Mouse (Mus musculus): Measurements from ENCODE around the gene Cnot2. TPM values are rescaled to one million over a fixed set of nuclear protein-coding genes. Genes with fewer than 3 reads are reported as not detected.

Gene Cnot2
- total RNA-seq, 4 experiments from 2014 or later, result 57.5 to 91.3 (median 78.9) TPM

DNA sequence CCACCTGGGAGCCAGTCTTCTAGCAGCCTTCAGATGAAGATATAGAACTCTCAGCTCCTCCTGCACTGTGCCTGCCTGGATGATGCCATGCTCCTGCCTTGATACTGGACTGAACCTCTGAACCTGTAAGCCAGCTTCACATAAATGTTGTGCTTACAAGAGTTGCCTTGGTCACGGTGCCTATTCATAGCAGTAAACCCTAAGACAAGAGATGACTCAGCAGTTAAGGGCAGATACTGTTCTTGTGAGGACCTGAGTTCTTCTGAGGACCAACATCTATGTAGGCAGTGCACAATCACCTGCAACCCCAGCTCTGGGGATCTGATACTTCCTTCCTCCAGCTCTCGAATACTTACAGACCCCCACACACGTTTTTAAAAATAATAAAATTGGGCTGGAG is 104.8 kb downstream of the Cnot2 start:
- DNase-seq, result no peak

DNA sequence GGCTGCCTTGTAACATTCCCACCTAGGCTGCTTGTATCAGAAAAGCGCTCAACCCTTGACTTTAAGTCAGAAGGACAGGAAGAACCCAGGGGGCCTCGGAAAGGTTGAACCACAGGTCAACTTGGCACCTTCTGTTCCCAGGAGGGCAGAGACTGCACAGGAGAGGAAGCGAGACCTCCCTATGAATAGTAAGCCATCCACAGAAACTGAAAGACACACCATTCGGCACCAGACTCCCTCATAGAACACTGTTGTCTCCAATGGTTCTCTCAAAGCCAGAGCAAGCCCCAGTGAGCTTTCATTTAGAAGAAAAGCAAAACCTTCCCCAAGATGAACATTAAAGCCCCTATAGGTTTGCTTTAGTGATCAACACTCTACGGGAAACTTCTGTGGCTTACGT is 105.6 kb downstream of the Cnot2 start:
- no peak for DNase-seq

DNA sequence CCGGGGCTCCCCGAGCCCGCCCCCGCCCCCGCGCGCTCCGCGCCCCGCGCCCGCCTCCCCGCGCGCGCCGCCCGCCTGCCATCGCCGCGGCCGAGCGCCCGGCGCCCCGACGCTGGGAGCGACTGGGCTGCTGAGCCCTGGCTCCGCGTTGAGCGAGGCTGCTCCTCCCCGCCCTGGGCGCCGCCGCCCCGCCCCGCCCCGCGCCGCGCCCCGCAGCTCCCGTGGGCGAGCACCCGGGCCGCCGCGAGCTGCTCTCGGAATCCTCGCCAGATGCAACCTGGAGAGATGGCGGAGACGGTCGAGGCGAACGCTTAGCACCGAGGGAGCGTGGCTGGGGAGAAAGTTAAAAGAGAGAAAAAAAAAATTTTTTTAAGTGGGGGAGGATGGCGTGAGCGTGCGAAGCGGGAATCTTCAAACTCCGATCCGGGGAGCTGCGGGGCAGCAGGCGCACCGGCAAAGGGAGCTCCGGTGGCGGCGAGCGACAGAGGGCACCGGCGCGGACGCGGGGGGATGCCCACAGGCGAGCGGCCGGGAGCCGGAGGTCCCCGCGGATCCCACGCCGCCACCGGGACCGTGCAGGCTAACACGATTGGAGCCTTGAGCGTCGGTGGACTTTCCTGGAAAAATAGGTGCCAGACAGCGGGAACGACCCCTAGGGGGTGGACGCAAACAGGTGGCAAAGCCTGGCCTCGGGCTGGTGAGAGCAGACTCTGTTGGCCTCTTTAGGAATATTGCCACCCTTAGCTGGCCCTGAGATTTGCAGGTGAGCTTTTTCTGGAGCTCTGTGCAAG is 107.4 kb downstream of the Cnot2 start, which contains the start of gene Kcnmb4:
TSS of gene Kcnmb4 (minus strand) at position 120 of the 791 bp plus-strand sequence.
- DNase-seq, result no peak

DNA sequence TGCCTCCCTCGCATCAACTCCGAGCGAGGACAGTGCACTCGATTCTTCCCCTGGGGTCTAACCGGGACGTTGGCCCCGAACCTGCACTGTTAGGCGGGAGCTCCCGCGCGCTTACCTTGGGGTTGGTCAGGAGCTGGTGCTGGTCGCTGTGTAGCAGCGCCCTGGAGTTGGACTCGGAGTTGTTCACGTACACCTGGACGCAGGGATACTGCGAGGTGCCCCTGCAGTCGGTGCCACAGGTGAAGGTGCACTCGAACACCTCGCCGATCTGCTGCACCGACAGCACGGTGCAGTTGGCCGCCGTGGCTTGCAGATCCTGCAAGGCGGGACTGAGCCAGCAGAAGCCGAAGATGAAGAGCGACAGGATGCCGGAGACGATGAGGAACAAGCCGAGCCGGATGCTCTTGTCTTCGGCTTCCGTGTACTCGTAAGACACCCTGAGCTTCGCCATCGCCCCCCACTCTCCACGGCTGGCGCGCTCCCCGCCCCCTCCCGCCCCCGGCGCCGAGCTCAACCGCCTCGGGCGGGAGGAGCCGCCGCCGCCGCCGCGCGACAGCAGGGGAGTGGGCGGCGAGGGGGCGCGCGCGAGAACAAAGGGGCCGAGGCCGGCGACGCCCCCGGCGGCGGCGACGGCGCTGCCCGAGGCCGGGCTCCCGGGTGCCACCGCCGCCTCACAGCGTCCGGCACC is 108.1 kb downstream of the Cnot2 start:
- no peak for DNase-seq

DNA sequence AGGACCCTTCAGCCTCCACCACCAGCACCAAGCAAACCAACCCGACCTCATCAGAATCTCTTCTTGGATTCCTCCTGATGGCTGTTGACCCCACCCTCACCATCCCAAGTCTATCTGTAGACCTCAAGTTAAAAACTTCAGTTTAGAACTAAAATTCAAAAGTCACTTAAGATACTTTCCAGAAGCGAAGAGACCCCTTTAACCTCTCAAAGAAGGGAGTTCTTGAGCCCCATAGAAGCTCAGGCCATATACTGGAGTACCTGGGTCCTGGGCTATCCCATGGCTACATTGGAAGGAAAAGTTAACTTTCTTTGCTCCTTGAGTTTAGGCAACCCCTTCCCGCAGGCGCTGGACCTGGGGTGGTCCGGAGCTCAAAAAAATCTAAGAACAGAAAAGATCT is 108.7 kb downstream of the Cnot2 start:
- DNase-seq, result no peak

DNA sequence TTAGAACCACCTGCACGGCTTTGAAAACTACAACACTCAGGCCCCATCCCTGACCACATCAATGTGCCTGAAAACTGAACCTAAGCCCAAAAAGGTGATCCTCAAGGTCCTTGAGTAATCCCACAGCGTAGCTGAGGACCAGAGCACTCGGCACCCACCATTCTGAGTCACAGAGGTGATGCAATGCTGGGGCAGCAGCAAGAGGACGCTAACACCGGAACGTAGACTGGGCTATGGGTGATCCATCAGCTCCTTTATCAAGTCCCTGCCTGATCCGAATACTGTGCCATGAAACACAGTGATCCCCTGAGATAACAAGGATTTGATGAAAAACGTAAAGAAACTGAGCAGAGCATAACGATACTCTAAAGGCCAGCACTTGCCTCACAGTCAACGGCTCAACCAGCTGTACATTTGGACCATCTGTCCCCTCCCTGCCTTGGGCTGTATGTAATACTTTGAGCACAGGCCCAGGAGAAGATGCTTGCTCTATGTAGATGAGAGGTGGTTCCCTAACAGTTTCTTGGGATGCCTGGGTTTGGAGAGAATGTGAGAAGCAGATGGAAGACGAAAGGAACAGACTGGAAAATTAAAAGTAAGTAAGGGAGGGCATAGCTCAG is 110.9 kb downstream of the Cnot2 start:
- DNase-seq, result no peak

DNA sequence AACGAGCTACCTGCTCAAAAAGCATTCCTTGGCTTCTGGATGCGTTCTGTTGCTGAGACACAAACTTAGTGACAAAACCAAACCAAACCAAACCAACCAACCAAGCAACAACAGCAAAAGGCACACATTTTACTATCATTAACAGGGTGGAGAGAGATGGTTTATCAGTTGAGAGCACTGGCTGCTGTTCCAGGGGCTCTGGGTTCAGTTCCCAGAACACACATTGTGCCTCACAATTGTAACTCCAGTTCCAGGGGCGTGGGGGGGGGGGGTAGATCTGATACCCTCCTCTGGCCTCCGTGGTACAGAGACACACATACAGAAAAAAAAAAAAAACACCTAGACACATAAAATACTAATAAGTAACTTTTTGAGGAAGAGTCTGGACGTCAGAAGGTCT is 113.2 kb downstream of the Cnot2 start:
- no peak for DNase-seq

DNA sequence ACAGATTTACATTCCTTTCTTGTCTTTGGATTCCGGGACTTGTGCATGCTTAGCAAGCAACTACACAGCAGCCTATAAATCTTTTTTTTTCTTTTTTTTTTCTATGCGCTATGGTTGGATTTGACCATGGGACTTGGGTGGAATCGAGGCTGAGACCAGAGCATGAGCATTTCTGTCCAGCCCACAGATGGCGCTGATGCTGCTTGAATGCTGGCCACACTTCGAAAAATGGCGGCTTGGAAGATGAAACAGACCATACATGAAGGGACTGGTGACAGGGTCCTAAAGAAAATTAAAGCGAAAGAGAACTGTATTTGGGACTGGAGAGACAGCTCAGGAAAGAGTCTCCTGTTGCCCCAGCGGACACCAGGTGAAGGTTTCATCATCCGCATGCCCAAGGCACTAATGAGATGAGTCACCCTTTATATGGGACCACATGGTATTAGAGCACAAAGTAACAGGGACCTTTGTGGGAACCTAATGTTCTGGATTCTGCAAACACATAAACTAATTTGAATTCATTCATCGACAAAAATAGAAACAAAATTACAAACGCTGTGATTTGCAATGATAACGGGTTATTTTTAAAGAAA is 117.5 kb downstream of the Cnot2 start:
- DNase-seq, result no peak

DNA sequence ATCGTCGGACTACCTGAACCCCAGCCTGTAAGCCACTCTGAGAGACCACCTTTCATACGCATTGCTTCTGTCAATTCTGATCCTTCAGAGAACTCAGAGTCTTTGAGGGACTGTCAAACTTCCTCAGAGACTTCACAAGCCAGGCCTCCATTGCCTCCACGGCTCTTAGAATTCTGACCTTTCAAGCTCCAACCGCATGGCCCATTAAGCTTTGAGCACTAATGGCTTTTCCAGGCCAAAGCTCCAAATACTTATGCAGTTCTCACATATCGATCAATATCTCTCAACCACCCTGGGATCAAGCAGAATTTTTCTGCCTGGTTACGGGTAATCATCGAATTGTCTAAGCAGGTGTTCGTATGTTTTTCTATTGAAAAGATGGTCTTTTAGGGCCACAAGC is 119.9 kb downstream of the Cnot2 start:
- DNase-seq, result no peak

DNA sequence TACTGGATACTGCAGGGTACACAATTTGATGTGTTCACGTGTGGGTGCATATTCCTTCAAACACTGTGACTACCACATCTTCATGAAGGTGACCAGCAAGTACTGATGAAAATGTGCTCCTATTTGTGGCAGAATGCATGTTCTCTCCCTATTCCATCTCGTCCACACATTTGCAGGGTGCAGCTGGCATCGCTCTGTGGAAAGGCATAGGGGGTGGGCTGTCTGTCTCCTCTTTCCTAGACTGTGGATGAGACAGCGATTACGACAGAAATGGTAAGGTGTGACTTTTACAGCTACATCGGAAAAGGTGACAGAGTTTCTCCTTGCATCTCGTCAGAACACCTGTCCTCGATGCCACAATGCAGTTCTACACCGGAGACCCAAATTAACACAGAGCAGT is 122.5 kb downstream of the Cnot2 start:
- no peak for DNase-seq

DNA sequence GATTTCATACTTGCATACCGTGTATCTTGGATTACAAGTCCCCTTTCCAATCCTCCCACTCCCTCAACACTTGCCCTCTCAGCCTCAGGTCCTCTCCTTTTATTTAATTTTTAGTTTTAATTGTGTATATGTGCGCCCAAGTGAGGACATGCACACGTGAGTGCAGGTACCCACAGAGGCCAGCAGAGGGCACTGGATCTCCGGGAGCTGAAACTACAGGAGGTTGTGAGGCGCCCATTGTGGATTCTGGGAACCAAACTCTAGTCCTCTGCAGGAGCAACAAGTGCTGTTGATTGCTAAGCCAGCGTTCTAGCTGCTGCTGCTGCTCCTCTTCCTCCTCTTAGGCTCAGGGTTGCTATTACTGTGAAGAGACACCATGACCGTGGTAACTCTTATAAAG is 128.5 kb downstream of the Cnot2 start:
- no peak for DNase-seq

DNA sequence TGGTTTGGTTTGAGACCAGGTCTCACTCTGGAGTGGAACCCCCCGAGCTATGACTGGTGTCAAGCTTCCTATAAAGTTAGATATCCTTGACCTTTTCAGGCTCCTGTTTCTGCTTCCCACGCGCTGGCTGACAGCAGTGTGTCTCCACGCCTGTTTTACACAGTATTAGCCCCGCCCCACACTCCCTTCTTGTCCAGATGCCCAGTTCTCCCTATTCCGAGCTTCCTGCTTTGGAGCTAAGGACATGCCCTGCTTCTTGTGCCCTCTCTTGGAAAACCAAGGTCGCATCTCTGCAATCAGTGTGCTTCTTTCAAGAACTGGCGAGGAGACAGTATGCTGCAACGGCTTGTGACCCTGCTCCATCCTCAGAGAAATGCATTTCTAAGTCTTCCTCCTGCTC is 130.7 kb downstream of the Cnot2 start:
- no peak for DNase-seq

DNA sequence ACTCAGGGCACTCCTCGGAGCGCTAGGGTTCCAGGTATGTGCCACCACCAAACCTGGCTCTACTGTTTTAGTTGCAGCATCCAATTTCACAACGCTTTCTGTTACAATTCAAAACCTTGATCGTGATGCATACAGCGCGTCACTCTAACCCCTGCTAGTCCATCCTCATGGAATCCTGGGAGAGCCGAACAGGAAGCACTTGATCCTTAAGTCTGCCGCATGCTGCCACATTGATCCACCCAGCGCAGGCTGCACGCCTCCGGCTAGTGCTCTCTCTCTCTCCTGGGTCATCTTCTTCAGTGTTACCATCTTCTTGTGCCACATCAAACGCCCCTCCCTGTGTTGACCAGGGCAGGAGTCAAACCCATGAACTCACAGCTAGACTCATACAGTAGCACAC is 133.1 kb downstream of the Cnot2 start:
- no peak for DNase-seq

DNA sequence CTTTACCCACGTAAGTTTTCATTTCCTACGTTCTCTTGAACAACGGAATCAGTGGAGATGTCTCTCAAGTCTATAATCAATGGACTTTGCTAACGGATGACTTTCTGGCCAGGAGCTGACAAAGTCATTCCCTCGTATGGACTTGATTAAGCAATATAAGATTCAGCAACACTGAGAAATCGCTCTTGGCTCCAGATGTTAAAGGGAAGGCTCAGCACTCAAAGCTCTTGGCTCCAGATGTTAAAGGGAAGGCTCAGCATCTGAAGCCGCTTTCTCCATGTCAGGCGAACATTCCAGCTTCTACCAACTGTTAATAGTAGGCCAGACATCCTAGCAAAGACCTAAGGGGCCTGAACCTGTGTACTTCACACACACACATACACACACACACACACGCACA is 134.1 kb downstream of the Cnot2 start:
- DNase-seq, result no peak

DNA sequence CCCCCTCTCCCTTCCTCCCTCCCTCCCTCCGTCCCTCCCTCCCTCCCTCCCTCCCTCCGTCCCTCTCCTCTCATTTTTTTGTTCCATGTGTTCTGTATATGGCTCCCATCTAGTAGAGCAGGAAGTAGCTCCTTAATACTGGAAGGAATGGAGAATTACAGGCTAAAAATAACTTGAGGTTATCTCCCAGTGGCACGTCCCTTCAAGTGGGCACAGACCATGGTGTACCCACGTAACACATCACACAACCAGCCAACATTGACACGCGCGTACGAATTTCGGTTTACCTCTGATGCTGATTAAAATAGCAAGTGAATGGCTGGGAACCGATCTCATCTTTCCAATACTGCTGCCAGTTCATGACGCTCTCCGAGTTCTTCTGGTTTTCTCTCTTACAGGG is 135.3 kb downstream of the Cnot2 start:
- DNase-seq, result no peak

DNA sequence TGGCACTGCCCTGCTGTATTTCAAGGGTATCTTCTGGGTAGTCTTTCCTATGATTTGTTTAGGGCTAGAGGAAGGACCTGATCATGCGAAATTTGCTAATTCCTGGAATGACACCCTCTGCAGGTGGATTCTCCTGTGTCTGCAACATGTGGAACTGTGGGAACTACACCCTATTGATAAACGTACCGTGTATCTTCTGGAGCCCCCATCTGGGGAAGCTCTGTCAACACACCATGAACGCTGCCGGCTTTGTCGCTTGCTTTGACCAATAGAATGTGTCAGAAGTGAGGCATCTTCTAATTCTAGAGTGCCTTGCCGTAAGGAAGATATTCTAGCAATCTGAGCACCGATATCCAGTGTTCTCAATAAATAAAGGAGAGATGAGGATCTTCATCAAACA is 136.5 kb downstream of the Cnot2 start:
- no peak for DNase-seq

DNA sequence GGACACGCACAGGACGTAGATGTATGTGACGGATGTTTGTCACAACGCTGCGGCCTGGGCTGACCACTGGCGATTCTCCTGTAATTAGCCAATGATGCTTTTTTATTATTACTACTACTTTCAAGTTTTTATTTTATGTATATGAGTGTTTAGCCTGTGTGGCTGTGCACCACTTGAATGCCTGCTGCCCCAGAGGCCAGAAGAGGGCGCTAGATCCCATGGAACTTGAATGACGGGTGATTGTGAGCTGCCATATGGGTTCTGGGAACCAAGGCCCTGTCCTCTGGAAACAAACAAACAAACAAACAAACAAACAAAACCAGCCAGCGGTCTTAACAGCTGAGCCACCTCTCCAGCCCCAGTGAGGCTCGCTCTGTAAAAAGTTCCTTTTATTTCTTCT is 136.9 kb downstream of the Cnot2 start:
- no peak for DNase-seq

DNA sequence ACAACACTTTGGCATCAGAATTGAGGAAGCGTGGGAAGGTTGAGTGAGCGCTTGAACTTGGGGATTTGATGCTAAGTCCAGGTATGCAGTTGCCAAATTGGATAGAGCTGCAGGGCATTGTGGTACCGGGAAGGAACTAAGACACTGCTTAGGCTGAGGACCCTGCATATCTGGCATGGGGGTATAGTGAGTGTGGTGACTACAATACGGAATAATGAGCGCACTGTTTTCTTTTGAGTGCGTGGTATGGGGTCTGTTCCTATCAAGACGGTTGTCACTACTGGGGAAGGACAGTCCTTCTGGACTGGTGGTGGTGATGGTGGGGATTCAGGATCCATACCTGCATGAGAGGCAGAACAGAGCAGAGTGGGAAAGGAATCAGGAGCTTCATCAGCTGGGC is 140.4 kb downstream of the Cnot2 start:
- no peak for DNase-seq

DNA sequence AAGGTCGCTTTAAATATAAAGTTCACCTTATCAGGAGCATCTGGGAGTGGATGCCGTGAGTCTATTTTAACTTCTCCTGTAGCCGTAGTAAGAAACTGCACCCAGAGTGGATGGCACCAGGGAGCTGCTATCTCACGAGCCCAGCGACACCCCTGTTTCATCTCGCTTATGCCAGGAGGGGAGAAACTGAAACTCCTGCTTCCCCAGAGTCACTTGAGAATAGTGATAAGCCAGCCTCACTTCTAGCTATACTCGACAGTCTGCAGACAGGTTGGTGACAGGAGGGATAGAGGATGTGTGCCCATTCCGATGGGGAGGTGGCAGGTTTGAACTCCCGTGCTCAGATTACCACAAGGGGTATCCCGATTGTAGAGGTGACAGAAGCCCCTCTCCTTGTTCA is 141.2 kb downstream of the Cnot2 start:
- DNase-seq, result no peak

DNA sequence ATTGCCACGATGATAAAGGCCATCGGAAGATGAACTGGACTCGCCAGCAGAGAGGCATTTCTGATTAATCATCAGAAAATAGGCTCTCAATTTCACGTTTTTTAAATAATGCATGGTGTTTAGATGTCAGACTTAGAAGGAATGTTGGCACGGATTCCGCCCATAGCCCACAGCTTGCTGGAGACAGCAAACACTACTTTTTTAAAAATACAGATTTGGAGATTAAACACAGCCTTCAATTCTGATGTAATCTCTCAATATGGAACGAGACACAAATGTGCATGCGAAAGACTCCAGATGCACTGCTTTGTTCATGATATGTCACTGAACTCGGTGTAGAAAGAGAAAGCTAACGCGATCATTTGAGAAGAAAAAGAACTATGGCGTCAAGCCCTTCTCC is 145.9 kb downstream of the Cnot2 start:
- DNase-seq, result no peak
